Mouse (Mus musculus): ENCODE data around the gene Bpi. TPM values are rescaled to one million over a fixed set of nuclear protein-coding genes. Genes with fewer than 3 reads are reported as not detected.

Gene Bpi
- polyA plus RNA-seq, 1 experiment from 2014 or later, result not detected

- no peak overlapping the region for H3K4me3 ChIP-seq
Measured at GRCm38 (mm10) chr2:158275349-158275748, 17.5 kb downstream of the Bpi start.

GRCm38 (mm10) chr2:158275811-158276210 is 17.9 kb downstream of the Bpi start:
- no peak for ATAC-seq
- WGBS (ENCODE audit: insufficient replicate concordance), result 73% methylated on average over 4 of the region's 4 CpGs
- no peak overlapping the region for H3K27ac ChIP-seq

More at GRCm38 (mm10) chr2:158275349-158275748, 17.5 kb downstream of the Bpi start:
- ATAC-seq, result no peak
- Histone ChIP-seq H3K9me3 (replicated peaks) (no peaks in the 10 kb centered on the region), H3K27me3 (replicated peaks) (no peaks in the 10 kb centered on the region), H3K4me1 (no peaks in the 10 kb centered on the region), H3K9ac (no peak overlapping the region), H3K4me2 (no peak overlapping the region), H3K27ac (no peak overlapping the region), H3K36me3 (no peaks in the 10 kb centered on the region)
- 78% methylated on average over 3 of the region's 3 CpGs for WGBS (ENCODE audit: insufficient replicate concordance)

GRCm38 (mm10) chr2:158276451-158276850 is 18.6 kb downstream of the Bpi start:
- Histone ChIP-seq H3K36me3 (no peaks in the 10 kb centered on the region), H3K4me1 (no peaks in the 10 kb centered on the region), H3K4me3 (no peak overlapping the region), H3K4me2 (no peak overlapping the region), H3K9me3 (replicated peaks) (no peaks in the 10 kb centered on the region), H3K9ac (no peak overlapping the region), H3K27me3 (replicated peaks) (no peaks in the 10 kb centered on the region), H3K27ac (no peak overlapping the region)
- WGBS (ENCODE audit: insufficient replicate concordance), result 61% methylated on average over 6 of the region's 6 CpGs
- no peak for ATAC-seq

More at GRCm38 (mm10) chr2:158275811-158276210, 17.9 kb downstream of the Bpi start:
- Histone ChIP-seq H3K4me3 (no peak overlapping the region), H3K9ac (no peak overlapping the region), H3K4me1 (no peaks in the 10 kb centered on the region), H3K27me3 (replicated peaks) (no peaks in the 10 kb centered on the region), H3K36me3 (no peaks in the 10 kb centered on the region), H3K4me2 (no peak overlapping the region), H3K9me3 (replicated peaks) (no peaks in the 10 kb centered on the region)

GRCm38 (mm10) chr2:158276878-158277277 is 19.0 kb downstream of the Bpi start:
- 59% methylated on average over 4 of the region's 4 CpGs for WGBS (ENCODE audit: insufficient replicate concordance)
- Histone ChIP-seq H3K9ac (no peak overlapping the region), H3K4me1 (no peaks in the 10 kb centered on the region), H3K4me2 (no peak overlapping the region), H3K9me3 (replicated peaks) (no peaks in the 10 kb centered on the region), H3K36me3 (no peaks in the 10 kb centered on the region), H3K4me3 (no peak overlapping the region), H3K27me3 (replicated peaks) (peaks cover 2% of the 10 kb centered on the region), H3K27ac (no peak overlapping the region)
- ATAC-seq, result no peak

GRCm38 (mm10) chr2:158279656-158280055 is 21.8 kb downstream of the Bpi start:
- no peak overlapping the region for H3K4me3 ChIP-seq
- no peaks in the 10 kb centered on the region for H3K4me1 ChIP-seq
- H3K4me2 ChIP-seq, result no peak overlapping the region
- H3K9me3 ChIP-seq (replicated peaks), result no peaks in the 10 kb centered on the region
- no peaks in the 10 kb centered on the region for H3K36me3 ChIP-seq
- H3K9ac ChIP-seq, result no peak overlapping the region
- ATAC-seq, result no peak
- whole genome bisulfite sequencing (ENCODE audit: insufficient replicate concordance), result 66% methylated on average over 4 of the region's 4 CpGs
- H3K27ac ChIP-seq, result no peak overlapping the region
- H3K27me3 ChIP-seq (replicated peaks), result peaks cover 16% of the 10 kb centered on the region

GRCm38 (mm10) chr2:158281497-158282205 is 23.8 kb downstream of the Bpi start:
- Histone ChIP-seq H3K9me3 (replicated peaks) (no peaks in the 10 kb centered on the region), H3K4me1 (peaks cover 6% of the 10 kb centered on the region; the same call in 1 of the 2 replicates), H3K36me3 (no peaks in the 10 kb centered on the region), H3K9ac (no peak overlapping the region), H3K27me3 (replicated peaks) (peaks cover 16% of the 10 kb centered on the region), H3K27ac (no peak overlapping the region), H3K4me3 (no peak overlapping the region), H3K4me2 (no peak overlapping the region)
- ATAC-seq, result no peak
- WGBS (ENCODE audit: insufficient replicate concordance), result 44% methylated on average over 16 of the region's 16 CpGs

GRCm38 (mm10) chr2:158283136-158283535 is 25.2 kb downstream of the Bpi start:
- Histone ChIP-seq H3K4me2 (no peak overlapping the region), H3K9ac (no peak overlapping the region), H3K4me1 (peaks cover 6% of the 10 kb centered on the region; the same call in 1 of the 2 replicates), H3K27ac (no peak overlapping the region), H3K36me3 (no peaks in the 10 kb centered on the region), H3K27me3 (replicated peaks) (peaks cover 16% of the 10 kb centered on the region), H3K4me3 (no peak overlapping the region), H3K9me3 (replicated peaks) (no peaks in the 10 kb centered on the region)
- 50% methylated on average over 7 of the region's 7 CpGs for WGBS (ENCODE audit: insufficient replicate concordance)
- no peak for ATAC-seq

- ATAC-seq, result no peak
- Histone ChIP-seq H3K9me3 (replicated peaks) (no peaks in the 10 kb centered on the region), H3K9ac (no peak overlapping the region), H3K36me3 (no peaks in the 10 kb centered on the region), H3K4me3 (no peak overlapping the region), H3K4me1 (peaks cover 6% of the 10 kb centered on the region; the same call in 1 of the 2 replicates), H3K27ac (no peak overlapping the region), H3K27me3 (replicated peaks) (peaks cover 16% of the 10 kb centered on the region), H3K4me2 (no peak overlapping the region)
- 69% methylated on average over 6 of the region's 6 CpGs for WGBS (ENCODE audit: insufficient replicate concordance)
Measured at GRCm38 (mm10) chr2:158283771-158284170, 25.9 kb downstream of the Bpi start.

- WGBS (ENCODE audit: insufficient replicate concordance), result 13% methylated on average over 11 of the region's 11 CpGs
- peaks cover 6% of the 10 kb centered on the region; the same call in 1 of the 2 replicates for H3K4me1 ChIP-seq
- no peak overlapping the region for H3K4me3 ChIP-seq
- H3K27ac ChIP-seq, result no peak overlapping the region
- peaks cover 16% of the 10 kb centered on the region for H3K27me3 ChIP-seq (replicated peaks)
- ATAC-seq, result no peak; the same call in 1 of the 2 replicates
- no peaks in the 10 kb centered on the region for H3K36me3 ChIP-seq
- H3K9ac ChIP-seq, result no peak overlapping the region
- H3K9me3 ChIP-seq (replicated peaks), result no peaks in the 10 kb centered on the region
- H3K4me2 ChIP-seq, result no peak overlapping the region
Measured at GRCm38 (mm10) chr2:158284571-158284970, 26.7 kb downstream of the Bpi start.

- Histone ChIP-seq H3K27ac (no peak overlapping the region), H3K27me3 (replicated peaks) (peaks cover 16% of the 10 kb centered on the region), H3K4me3 (no peak overlapping the region), H3K9me3 (replicated peaks) (no peaks in the 10 kb centered on the region), H3K36me3 (no peaks in the 10 kb centered on the region), H3K4me1 (peaks cover 6% of the 10 kb centered on the region; the same call in 1 of the 2 replicates), H3K9ac (no peak overlapping the region), H3K4me2 (no peak overlapping the region)
- 0 out of 2 replicates have a peak, but pooled peaks have one; percentile 24 for ATAC-seq
- 60% methylated on average over 5 of the region's 6 CpGs for WGBS (ENCODE audit: insufficient replicate concordance)
Measured at GRCm38 (mm10) chr2:158285655-158286054, 27.8 kb downstream of the Bpi start.

- Histone ChIP-seq H3K4me1 (no peaks in the 10 kb centered on the region), H3K9me3 (replicated peaks) (no peaks in the 10 kb centered on the region), H3K27me3 (replicated peaks) (no peaks in the 10 kb centered on the region), H3K27ac (no peak overlapping the region), H3K9ac (no peak overlapping the region), H3K36me3 (no peaks in the 10 kb centered on the region), H3K4me2 (no peak overlapping the region), H3K4me3 (no peak overlapping the region)
- 43% methylated on average over 9 of the region's 9 CpGs for WGBS (ENCODE audit: insufficient replicate concordance)
- no peak for ATAC-seq
Measured at GRCm38 (mm10) chr2:158295700-158296099, 37.8 kb downstream of the Bpi start.

GRCm38 (mm10) chr2:158299203-158299602 is 41.3 kb downstream of the Bpi start:
- H3K9me3 ChIP-seq (replicated peaks), result no peaks in the 10 kb centered on the region
- H3K4me1 ChIP-seq, result no peaks in the 10 kb centered on the region
- no peak for ATAC-seq
- no peaks in the 10 kb centered on the region for H3K27me3 ChIP-seq (replicated peaks)
- no peak overlapping the region for H3K9ac ChIP-seq
- WGBS (ENCODE audit: insufficient replicate concordance), result 57% methylated on average over 3 of the region's 3 CpGs
- H3K4me2 ChIP-seq, result no peak overlapping the region
- no peak overlapping the region for H3K27ac ChIP-seq
- H3K36me3 ChIP-seq, result no peaks in the 10 kb centered on the region
- no peak overlapping the region for H3K4me3 ChIP-seq
